Mouse (Mus musculus) activated CD4-positive, CD25-positive, alpha-beta regulatory T cell (primary cell): ENCODE data around the gene Hspa4l. TPM values are rescaled to one million over a fixed set of nuclear protein-coding genes. Genes with fewer than 3 reads are reported as not detected.

ENCODE experiments used
- polyA plus RNA-seq, 2 experiments: library from polyadenylated mRNA; unstranded; fragments of 100-300 nt; shearing (Covaris generic); gene quantifications; one replicate each; pipeline ENCODE4 v1.2.1; 2017

Gene Hspa4l
- polyA plus RNA-seq, result 10 to 100 TPM; 18.3 to 29.3 TPM

DNA sequence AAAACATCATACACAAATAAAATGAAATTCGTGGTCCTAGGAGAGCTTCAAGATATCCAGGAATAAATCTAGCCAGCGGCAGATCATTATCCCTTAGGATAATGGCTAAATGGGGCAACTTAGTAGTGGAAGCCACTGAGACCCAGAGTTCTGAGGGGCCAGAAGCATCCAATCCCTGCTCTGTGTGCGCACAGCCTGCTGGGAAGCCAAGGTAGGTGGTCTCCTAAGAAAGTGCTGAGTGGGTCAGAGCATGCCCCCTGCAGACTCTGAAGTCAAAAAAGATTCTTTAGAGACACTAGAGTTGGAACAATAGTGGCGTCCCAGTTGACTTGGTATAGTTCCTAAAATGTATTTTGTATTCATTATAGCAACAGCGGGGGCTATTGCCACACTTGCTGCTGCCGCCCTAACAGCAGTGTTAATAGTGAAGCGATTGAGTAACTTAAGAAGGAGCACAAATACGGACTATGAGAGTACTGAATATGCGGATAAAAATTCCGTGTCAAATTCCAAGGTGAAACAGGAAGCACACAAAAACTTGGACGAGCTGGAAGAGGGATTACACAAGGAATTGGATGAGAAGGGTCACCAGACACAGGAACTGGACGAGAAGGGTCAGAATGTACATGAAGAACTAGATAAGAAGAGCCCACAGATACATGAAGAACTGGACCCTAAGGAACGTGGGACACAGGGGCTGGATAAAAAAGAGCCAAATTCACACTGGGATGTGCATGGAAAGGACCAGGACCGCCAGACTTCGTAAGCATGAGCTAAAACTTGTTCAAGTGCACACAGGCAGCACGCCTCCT, at the start of gene Hspa4l:
Gene Hspa4l, plus strand, starts transcription at position 472 of the 812 bp plus-strand sequence.

DNA sequence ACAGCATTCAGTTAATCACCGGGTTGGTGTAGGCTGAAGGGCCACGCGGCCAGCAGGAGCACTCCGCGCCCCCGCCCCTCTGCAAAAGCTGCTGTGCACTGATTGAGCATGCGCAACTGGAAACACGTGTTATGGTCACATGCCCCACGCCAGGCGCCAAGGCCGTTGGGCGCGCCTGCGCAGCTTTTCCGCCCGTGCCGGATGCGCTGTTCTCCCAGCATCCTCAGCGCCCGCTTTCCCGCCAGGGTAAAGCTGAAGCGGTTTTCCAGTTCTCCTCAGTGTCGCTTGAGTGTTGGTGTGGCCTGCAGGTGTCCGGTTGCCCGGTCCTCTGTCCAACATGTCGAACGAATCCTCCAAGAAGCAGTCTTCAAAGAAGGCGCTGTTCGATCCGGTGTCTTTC, 35.6 kb upstream of the Hspa4l start, which contains the start of gene Slc25a31:
Gene Slc25a31, plus strand, starts transcription at position 201 of the 400 bp plus-strand sequence.

DNA sequence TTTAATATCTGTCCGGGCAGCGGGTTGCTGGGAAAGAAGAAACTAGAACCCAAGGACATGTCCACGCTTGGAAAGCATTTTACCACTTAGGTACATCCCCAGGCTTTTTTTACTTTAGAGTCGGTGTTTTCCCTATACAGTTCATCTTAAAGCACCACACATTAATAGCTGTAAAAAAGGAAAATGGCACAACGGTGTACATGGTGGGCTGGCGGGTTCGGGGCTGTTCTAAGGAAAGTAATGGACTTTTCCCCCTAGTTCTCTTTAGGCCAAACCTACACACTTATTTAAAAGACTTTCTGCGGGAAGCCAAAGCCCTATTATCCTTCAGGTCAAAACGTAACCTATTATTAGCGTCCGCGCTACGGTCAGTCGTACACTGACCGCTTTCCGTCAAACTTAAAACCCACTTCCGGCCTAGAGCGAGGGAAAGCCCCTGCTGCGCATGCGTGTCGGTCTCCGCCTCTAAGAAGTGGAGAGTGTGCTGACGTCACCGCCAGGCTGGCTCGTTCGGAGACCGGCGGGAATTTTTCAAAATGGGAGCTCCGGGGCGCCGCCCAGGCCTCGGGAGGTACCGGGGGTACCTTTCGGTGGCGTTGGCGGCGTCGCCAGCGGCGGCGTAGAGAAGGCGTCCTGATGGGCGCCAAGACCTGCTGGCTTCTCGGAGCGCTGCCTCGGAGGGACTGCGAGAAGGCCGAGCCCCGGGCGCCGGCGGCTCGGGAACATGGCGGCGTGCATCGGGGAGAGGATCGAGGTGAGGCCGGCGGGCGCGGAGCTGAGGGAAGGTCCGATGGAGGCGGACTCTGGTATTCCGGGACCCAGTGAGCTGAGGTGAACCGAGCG, 55.5 kb downstream of the Hspa4l start, which contains the start of gene Plk4:
Gene Plk4, plus strand, starts transcription at position 490 of the 843 bp plus-strand sequence.

Other genes starting within 250 kb of the Hspa4l start
- under 1 TPM; 0.26 to 0.48 TPM for gene Intu, start 213.2 kb upstream of the Hspa4l start, polyA plus RNA-seq
- not detected for gene Slc25a31, start 35.6 kb upstream of the Hspa4l start, polyA plus RNA-seq
- 10 to 100 TPM; 18.9 to 20.0 TPM for gene Plk4, start 55.5 kb downstream of the Hspa4l start, polyA plus RNA-seq
- gene Mfsd8, start 102.4 kb downstream of the Hspa4l start, polyA plus RNA-seq, result 10 to 100 TPM; 14.0 to 17.0 TPM
- gene Abhd18, start 102.5 kb downstream of the Hspa4l start, polyA plus RNA-seq, result 10 to 100 TPM; 12.8 to 13.6 TPM
- gene 1700034I23Rik, start 158.0 kb downstream of the Hspa4l start, polyA plus RNA-seq, result 1 to 10 TPM in 1 of 2 experiments, under 1 TPM in 1; 0.29 to 1.0 TPM
- 10 to 100 TPM; 19.6 to 48.2 TPM for gene Larp1b, start 205.3 kb downstream of the Hspa4l start, polyA plus RNA-seq